Mouse (Mus musculus) G1E-ER4 (cell line): ENCODE results near the gene Strc. TPM values are rescaled to one million over a fixed set of nuclear protein-coding genes. Genes with fewer than 3 reads are reported as not detected.
"Not testable (repeated sequence)": the region's sequence is repeated elsewhere in the genome, so short reads cannot be mapped to it uniquely, and the experiment has no call there.

Source experiments
- GATA1 ChIP-seq: IDR thresholded peaks from one replicate; pipeline ENCODE4 v1.8.0; 2012; ENCODE audit warnings: low read length, inconsistent platforms
- polyA plus RNA-seq: library from polyadenylated mRNA; stranded (reverse); fragments of >175 nt; gene quantifications from 2 replicates; pipeline ENCODE4 v1.2.3, GENCODE M21; 2012

Strc gene
- not detected in 2 replicates for polyA plus RNA-seq

DNA sequence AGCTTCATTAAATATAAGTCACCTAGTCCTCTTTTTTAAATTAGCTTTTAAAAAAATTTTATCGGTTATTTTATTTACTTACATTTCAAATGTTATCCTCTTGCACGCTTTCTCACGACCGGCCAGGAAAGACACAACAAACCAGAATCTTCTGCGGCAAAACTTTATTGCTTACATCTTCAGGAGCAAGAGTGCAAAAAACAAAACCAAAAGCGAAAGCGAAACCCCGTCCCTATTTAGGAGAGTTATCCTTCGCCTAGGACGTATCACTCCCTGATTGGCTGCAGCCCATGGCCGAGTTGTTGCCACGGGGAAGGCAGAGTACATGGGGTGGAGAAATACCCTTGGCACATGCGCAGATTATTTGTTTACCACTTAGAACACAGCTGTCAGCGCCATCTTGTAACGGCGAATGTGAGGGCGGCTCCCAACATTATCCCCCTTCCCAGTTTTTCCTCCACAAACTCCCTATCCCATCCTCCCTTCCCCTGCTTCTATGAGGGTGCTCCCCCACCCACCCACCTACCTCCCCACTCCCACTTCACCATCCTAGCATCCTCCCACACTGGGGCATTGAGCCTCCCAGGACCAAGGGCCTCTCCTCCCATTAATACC is at the start of gene Strc:
Gene Strc, minus strand, starts transcription at position 208 of the 615 bp plus-strand sequence.
- not testable (repeated sequence) for TF ChIP-seq GATA1

DNA sequence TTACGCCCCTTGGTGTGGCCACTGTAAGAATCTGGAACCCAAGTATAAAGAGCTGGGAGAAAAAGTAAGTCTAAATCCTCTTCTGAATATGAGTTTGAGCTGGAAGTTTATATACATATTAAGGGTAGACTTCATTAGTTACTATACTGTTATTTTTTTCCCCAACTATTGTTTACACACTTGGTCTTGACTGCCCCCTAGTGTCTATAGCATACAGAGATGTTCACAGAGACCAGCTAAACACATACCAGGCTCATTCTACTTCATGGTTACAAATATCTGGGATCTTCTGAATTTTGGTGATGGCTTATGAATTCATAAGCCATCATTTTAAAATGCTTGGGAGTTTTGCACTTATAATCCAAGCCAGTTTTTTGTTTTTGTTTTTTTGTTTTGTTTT is 47.9 kb upstream of the Strc start:
- TF ChIP-seq GATA1: no peak

DNA sequence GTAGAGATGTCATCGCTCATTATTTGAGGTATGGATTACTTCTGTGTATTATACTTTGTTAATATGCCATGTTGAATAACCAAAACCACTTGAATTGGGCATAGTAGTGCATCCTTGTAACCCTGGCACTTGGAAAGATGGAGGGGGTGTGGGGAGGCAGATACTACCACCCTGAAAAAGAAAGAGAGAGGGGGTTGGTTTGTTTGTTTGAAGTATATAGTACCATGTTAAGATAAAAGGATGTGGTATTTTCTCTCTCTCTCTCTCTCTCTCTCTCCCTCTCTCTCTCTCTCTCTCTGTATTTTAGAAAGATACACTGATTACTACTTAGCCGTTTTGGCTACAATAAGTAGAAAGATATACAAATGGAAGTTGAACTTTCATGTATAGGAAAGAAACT is 38.9 kb upstream of the Strc start:
- no peak for TF ChIP-seq GATA1

DNA sequence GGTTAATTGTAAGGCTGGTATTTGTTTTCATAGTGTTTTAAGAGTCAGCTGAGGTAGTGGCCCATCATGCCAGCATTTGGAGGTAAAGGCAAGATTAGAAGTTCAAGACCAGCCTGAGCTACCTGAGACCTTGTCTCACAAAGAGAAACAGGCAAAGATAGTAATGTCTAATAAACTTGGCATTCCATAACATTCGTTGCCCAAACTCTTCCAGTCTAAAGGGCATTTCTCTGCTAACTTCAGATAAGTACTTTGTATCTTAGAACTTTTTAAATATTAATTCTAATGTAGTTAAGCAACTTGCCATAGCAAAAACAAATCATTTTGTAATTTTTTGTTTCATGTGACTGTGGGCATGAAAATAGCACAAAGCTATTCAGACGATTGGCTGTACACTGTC is 36.2 kb upstream of the Strc start:
- TF ChIP-seq GATA1: no peak

DNA sequence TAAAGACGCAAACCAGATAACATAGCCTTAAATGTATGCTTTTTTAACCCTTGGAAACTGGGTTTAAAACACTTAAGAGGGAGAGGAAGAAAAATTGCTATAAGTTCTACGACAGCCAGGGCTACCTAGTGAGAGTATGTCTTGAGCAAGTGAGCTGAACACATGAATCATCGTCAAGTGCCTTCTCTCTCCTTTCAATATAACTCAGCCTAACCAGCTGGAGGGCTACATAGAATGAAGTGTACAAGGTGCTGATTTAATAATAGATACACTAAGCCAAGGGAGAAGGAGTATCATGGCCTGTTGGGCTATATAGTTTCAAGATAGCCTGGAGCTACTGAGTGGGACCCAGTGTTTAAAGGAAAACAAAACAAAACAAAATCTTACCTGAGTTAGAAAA is 31.5 kb upstream of the Strc start:
- no peak for TF ChIP-seq GATA1

DNA sequence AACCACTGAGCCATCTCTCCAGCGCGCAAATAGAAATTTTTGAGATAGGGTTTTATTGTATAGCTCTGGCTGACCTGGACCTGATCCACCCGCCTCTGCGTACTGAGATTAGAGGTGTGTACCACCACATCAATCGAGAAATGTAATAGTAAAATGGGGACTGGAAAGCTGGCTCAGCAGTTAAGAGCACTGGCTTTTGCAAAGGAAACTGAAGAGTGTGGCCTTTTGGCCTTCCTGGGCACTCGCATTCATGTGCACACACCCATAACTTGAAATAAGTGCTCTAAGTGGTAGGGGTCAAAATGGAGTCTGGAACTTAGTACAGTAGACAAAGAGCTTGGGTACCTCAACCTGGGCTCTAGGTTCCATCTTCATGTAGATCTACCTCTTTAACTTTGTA is 29.4 kb upstream of the Strc start:
- no peak for TF ChIP-seq GATA1

DNA sequence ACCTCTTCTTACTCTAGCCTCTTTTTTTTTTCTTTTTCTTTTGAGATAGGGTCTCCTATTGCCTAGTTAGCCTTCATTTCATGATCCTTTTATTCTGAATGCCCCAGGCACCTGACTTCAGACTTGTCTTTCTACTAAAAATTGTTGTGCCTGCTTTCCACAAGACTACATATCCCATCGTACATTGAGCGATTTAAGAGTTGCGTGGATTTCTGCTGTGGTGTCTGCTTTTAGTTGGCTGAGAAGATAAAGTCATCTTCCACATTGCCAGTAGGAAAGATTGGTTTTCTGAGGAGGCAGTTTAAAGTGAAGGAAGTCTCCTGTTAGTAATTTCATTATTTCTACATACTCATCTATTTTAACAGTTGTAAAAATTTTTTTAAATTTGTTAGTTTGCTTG is 28.6 kb upstream of the Strc start:
- TF ChIP-seq GATA1: no peak

DNA sequence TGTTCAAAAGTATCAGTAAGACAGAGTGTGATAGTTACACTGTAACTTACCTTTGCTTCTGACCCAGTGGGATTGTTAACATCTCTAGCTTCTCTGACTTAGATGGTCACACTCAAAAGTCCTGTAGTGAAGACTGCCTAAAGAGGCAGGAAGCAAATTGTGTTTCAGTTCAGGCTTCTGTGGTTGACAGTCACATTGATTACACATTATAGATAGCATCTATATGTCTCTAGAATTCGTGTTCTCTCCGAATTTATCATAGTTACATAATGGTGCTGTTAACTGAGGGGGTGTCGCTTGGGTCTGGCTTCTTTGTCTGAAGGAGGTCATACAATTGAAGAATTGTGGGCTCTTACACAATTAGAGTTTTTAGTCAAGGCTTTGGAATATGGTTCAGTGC is 28.1 kb upstream of the Strc start:
- TF ChIP-seq GATA1: no peak

DNA sequence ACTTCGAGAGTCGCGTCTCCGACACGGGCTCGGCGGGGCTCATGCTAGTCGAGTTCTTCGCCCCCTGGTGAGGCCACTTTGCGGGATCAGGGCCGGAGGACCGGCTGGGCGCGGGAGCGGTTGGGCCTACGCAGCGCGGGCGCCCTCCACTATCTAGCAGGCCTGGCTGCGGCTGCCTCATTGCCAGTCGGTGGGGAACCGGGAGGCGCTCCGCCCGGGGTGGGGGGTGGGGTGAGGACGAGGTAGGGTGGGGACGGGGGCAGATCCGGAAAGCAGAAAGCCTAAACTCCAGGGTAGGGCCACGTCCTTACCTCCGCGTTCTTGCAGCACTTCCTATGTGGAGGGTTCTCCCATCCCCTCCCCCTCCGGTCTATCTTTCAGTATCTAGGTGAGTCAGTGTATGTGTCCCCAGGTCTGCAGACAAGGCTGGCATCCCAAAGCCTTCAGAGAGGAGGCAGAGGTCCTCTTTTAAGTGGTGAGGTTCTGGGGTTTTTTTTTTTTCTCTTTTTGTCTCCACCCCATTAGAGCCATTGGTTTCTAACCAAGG is 27.2 kb upstream of the Strc start:
- TF ChIP-seq GATA1: no peak

DNA sequence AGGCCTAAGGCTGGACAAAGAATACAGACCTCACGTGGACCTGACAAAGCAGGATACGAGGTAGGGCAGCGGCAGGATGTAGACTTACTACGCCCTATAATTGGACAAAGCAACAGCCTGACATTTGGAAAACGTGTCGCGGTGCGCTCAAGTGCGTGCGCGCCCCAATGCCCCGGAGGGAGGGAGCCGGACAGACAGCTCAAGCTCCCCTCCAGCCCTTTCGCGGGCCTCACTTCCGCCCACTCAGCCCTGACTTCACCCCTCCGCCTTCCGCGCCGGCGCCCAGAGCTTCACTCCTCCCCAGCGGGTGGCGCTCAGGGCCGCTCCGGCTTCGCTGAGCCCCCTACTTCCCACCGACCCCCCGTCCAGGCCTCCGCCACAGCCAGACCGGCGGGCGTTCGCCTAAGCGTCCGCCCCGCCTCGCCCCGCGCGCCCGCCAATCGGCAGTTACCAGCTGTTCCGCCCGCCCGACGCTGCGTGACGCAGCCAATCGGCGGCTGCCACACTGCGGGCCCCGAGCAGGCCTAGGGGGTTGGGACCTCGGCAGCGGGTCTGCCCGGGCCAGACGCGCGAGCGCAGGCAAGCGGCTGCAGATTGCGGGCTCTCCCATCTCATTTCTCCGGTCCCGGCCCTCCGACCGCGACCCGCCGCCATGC is 26.5 kb upstream of the Strc start, which contains the start of the genes Pdia3 and Catsper2:
Gene Pdia3, plus strand, starts transcription at position 389 of the 656 bp plus-strand sequence.
Gene Catsper2, minus strand, starts transcription at position 406 of the 656 bp plus-strand sequence.
- TF ChIP-seq GATA1: no peak

DNA sequence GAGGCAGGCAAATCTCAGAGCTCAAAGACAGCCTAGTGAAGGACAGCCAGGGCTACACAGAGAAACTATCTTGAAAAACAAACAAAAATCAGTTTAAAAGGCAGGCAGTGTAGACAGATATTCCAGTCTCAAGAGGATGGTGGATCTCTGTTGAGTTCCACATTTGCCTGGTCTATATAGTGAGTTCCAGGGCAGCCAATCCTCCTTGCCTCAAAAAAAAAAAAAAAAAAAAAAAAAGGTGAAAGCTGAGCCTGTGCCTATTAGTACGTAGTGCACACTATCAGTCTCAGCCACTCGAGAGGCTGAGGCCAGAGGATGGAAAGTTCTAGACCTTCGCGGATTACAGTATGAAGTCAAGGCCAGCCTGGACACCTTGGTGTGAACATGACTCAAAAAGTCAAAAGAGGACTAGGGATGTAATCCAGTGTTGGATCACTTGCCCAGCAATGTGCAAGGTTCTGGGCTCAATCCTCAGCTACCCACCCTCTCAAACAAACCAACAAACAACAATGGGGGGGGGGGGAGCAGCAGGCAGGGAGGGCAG is 25.9 kb upstream of the Strc start:
- TF ChIP-seq GATA1: no peak

DNA sequence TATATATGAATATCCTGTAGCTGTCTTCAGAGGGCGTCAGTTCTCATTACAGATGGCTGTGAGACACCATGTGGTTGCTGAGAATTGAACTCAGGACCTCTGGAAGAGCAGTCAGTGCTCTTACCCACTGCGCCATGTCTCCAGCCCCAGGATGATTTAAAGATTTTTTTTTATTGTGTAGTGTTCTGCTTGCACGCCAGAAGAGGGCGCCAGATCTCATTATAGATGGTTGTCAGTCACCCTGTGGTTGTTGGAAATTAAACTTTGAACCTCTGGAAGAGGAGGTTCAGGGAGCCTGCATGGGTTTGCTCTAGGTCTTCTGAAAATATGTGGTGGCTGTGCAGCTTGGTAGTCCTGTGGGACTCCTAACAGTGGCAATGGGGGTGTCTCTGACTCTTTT is 21.2 kb upstream of the Strc start:
- TF ChIP-seq GATA1: no peak

DNA sequence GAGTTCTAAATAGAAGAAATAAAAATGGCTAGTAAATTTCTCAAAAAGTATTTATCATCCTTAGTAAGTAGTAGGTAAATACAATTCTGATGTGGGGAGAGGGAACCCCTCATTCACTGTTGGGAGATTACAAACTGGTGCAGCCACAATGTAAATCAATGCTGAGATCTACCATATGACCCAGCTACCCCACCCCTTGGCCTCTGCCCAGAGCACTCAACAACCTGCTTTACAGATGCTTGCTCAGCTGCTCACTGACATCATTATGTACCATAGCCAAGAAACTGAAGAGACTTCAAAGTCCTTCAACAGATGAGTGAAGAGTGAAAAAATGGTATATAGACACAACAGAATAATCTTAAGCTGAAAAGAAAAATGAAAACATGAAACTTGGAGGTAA is 16.3 kb upstream of the Strc start:
- TF ChIP-seq GATA1: no peak

DNA sequence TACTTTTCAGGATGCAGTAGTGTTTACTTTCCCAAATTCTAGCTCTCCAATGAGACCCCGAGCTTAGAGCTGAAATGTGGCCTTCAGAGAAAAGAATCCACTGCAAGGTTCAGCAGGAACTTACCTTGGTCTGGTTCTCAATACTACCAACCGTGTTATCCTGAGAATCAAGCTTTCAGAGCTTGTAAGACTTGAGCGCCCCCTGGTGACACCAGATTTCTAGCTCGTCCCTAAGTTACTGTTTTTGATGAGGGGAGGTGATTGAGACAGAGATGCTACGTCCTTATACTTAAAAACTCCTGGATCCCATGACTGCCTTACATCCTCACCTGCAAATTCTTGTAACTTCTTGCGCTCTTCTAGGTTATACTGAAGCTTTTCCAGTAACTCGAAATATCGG is 9.7 kb upstream of the Strc start:
- TF ChIP-seq GATA1: no peak

DNA sequence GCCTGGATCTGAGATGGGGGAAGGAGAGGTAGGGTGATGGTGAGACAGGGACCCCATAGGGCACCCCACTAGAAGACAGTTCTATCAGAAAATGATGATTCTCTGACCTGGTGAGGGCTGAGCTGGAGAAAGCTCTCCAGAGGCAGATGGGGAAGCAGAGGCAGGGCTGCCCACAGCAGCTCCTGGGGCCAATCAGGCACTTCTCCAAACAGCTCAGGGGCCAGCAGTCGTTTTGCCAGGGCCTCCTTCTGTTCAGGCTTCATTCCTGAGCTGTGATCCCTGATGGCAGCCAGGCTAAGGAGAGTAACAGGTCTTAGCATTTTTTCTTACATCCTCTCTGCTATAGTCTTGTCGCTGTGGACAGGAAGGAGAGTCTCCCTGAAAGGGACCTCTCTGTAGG is 12.2 kb downstream of the Strc start:
- no peak for TF ChIP-seq GATA1

DNA sequence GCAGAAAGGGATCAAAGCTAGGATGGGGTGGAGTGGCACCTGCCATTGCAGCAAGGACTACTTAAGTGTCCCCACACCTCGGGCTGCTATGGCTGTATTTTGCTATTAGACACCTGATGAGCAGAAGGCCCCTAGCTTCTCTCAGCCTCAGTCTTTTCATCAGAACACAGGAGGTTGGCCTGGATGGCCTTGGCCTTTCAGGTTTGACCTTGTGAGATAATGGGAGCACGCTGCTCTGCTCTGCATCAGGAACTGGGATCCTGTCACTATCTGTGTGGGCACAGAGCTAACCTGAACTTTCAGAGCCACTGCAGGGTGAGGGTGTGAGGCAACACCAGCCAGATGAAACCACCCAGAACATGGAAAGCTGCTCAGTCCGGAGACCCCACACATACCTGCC is 14.7 kb downstream of the Strc start:
- no peak for TF ChIP-seq GATA1

DNA sequence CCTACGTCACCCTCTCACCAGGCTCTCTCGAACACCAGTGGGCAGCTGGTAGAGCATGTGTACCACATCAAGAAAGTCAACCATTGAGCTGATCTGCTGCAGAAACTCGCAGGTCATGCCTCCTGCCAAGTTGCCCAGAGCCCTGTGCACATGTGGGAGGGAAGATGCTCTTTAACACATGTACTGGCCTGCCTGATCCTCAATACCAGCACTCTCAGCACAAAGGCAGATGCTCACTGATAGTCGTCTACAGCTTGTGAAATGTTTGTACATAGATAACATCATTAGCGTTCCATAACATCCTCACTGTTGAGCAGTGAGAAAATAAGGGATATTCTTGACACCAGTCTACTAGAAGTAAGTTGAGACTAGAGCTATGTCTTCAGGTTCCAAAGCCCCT is 16.0 kb downstream of the Strc start:
- no peak for TF ChIP-seq GATA1
